Mouse (Mus musculus): Measurements from ENCODE around the gene Sdhd. TPM values are rescaled to one million over a fixed set of nuclear protein-coding genes. Genes with fewer than 3 reads are reported as not detected.

The Sdhd gene
- polyA plus RNA-seq, 1 experiment from 2014 or later = 414 TPM

DNA sequence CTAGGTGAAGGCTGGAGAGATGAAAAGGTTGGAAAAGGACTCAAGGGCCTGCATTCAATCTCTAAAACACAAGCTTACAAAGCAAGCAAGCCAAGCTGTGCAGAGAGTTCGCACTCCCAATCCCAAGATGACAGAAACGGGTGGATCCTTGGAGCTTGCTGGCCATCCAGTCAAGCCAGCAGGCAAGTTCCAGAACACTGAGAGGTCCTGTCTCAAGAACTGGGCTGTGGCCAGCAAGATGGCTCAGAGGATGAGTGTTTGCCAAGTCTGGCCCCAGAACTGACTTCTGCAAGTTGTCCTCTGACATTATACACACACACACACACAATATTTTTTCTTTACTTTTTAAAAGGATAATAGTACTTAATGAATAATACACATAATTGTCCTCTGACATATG, 35.7 kb downstream of the Sdhd start:
- no peaks in the 10 kb centered on the region for H3K9me3 ChIP-seq (ENCODE audit: control insufficient read depth, low read length)
- DNase-seq (ENCODE audit: low spot score) = no peak
- no peak overlapping the region for H3K4me3 ChIP-seq (ENCODE audit: low read depth, low read length)
- H3K27ac ChIP-seq (ENCODE audit: low read depth) = no peak overlapping the region
- no peaks in the 10 kb centered on the region for H3K4me1 ChIP-seq (replicated peaks; ENCODE audit: control insufficient read depth, insufficient read depth, low read length)
- no peaks in the 10 kb centered on the region for H3K27me3 ChIP-seq (replicated peaks; ENCODE audit: control insufficient read depth, insufficient read depth, low read length)
- no peak overlapping the region for H3K9ac ChIP-seq (ENCODE audit: low read length)
- 85% methylated on average over 2 of the region's 2 CpGs for whole genome bisulfite sequencing
- ATAC-seq (replicated peaks; ENCODE audit: low FRiP score, low TSS enrichment, low read depth) = no peak
- H3K36me3 ChIP-seq (ENCODE audit: control insufficient read depth, insufficient read depth, low read length) = no peaks in the 10 kb centered on the region
- no peak overlapping the region for H3K4me2 ChIP-seq (ENCODE audit: low read length)

- 85% methylated on average over 4 of the region's 4 CpGs for WGBS
These were observed 36.2 kb downstream of the Sdhd start for GRCm38 (mm10) chr9:50567372-50567771.

DNA sequence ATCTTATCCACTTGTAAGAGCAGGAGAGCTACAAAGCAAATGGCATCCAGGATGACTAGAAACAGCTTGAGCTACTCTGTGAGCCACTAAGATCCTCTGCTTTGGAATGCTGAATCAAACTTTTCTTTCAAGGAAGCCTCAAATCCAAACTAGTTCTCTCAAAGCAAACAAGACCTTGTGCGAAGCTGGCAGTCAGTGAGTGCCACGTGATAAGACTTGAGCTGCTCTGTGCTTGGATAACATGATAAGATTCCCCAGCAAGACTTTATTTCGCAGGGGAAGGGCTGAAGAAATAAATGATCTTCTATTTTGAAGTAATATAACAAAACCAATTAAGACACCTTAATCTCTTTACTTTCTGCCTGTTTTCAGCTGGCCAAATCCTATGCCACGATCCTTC, 37.7 kb downstream of the Sdhd start:
- ATAC-seq (replicated peaks; ENCODE audit: low FRiP score, low TSS enrichment, low read depth) (no peak), DNase-seq (ENCODE audit: low spot score) (no peak)
- WGBS = 59% methylated on average over 4 of the region's 4 CpGs
- no peaks in the 10 kb centered on the region for H3K9me3 ChIP-seq (ENCODE audit: control insufficient read depth, low read length)
- H3K4me3 ChIP-seq (ENCODE audit: low read depth, low read length) = no peak overlapping the region
- no peaks in the 10 kb centered on the region for H3K4me1 ChIP-seq (replicated peaks; ENCODE audit: control insufficient read depth, insufficient read depth, low read length)
- H3K36me3 ChIP-seq (ENCODE audit: control insufficient read depth, insufficient read depth, low read length) = no peaks in the 10 kb centered on the region
- H3K27me3 ChIP-seq (replicated peaks; ENCODE audit: control insufficient read depth, insufficient read depth, low read length) = no peaks in the 10 kb centered on the region
- H3K27ac ChIP-seq (ENCODE audit: low read depth) = no peak overlapping the region
- H3K9ac ChIP-seq (ENCODE audit: low read length) = no peak overlapping the region
- no peak overlapping the region for H3K4me2 ChIP-seq (ENCODE audit: low read length)

More at GRCm38 (mm10) chr9:50567372-50567771, 36.2 kb downstream of the Sdhd start:
- Histone ChIP-seq H3K4me1 (replicated peaks; ENCODE audit: control insufficient read depth, insufficient read depth, low read length) (no peaks in the 10 kb centered on the region), H3K4me3 (ENCODE audit: low read depth, low read length) (no peak overlapping the region), H3K9ac (ENCODE audit: low read length) (no peak overlapping the region), H3K27ac (ENCODE audit: low read depth) (no peak overlapping the region), H3K9me3 (ENCODE audit: control insufficient read depth, low read length) (no peaks in the 10 kb centered on the region), H3K27me3 (replicated peaks; ENCODE audit: control insufficient read depth, insufficient read depth, low read length) (no peaks in the 10 kb centered on the region), H3K4me2 (ENCODE audit: low read length) (no peak overlapping the region), H3K36me3 (ENCODE audit: control insufficient read depth, insufficient read depth, low read length) (no peaks in the 10 kb centered on the region)
- no peak for ATAC-seq (replicated peaks; ENCODE audit: low FRiP score, low TSS enrichment, low read depth)
- DNase-seq (ENCODE audit: low spot score) = no peak

DNA sequence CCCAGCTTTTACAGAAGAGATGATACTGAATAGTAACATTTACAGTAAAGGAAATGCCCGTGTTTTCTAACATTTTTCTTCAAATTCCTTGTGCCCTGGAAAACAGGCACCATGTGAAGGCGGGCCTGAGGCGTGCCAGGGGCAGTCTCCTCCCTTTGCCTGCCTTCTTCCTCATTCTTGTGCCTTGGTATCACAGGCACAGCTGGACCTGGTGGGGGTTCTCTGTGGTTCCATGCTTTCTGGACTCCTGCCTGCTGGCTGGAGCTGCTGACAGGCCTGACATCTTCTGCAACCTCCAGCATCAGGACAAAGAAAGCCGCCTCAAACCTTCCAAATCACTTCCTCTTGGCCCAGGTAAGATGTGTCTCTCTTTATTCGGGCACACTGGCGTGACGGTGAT, 38.4 kb downstream of the Sdhd start:
- no peak overlapping the region for H3K4me2 ChIP-seq (ENCODE audit: low read length)
- no peaks in the 10 kb centered on the region for H3K27me3 ChIP-seq (replicated peaks; ENCODE audit: control insufficient read depth, insufficient read depth, low read length)
- H3K9me3 ChIP-seq (ENCODE audit: control insufficient read depth, low read length) = no peaks in the 10 kb centered on the region
- ATAC-seq (replicated peaks; ENCODE audit: low FRiP score, low TSS enrichment, low read depth) (no peak), DNase-seq (ENCODE audit: low spot score) (no peak)
- no peaks in the 10 kb centered on the region for H3K36me3 ChIP-seq (ENCODE audit: control insufficient read depth, insufficient read depth, low read length)
- no peaks in the 10 kb centered on the region for H3K4me1 ChIP-seq (replicated peaks; ENCODE audit: control insufficient read depth, insufficient read depth, low read length)
- H3K9ac ChIP-seq (ENCODE audit: low read length) = no peak overlapping the region
- no peak overlapping the region for H3K27ac ChIP-seq (ENCODE audit: low read depth)
- no peak overlapping the region for H3K4me3 ChIP-seq (ENCODE audit: low read depth, low read length)
- WGBS = 79% methylated on average over 7 of the region's 7 CpGs

DNA sequence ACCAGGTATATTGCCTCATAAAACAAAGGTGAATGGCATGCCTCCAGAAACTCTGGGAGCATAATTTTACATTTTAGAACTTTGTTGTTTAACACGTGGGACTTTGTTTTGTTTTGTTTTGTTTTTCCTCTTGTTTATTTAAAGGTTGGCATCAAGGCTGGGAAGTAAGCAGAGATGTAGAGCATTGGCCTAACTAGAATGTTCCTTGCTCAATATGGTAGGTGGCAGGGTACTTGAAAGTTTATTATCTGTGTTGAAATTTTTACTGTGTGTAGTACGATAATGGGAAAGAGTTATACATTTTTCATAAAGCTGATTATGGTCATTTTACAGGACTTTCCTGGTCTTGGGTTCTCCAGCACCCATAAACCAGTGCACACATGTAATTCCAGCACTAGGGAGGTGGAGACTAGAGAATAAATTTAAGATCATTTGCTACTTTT, 41.7 kb downstream of the Sdhd start:
- WGBS = 78% methylated on average over 2 of the region's 2 CpGs
- Histone ChIP-seq H3K4me1 (replicated peaks; ENCODE audit: control insufficient read depth, insufficient read depth, low read length) (no peaks in the 10 kb centered on the region), H3K27ac (ENCODE audit: low read depth) (no peak overlapping the region), H3K4me2 (ENCODE audit: low read length) (no peak overlapping the region), H3K9ac (ENCODE audit: low read length) (no peak overlapping the region), H3K4me3 (ENCODE audit: low read depth, low read length) (no peak overlapping the region), H3K27me3 (replicated peaks; ENCODE audit: control insufficient read depth, insufficient read depth, low read length) (no peaks in the 10 kb centered on the region), H3K9me3 (ENCODE audit: control insufficient read depth, low read length) (no peaks in the 10 kb centered on the region), H3K36me3 (ENCODE audit: control insufficient read depth, insufficient read depth, low read length) (no peaks in the 10 kb centered on the region)
- DNase-seq (ENCODE audit: low spot score) (no peak), ATAC-seq (replicated peaks; ENCODE audit: low FRiP score, low TSS enrichment, low read depth) (no peak)

- Histone ChIP-seq H3K4me2 (ENCODE audit: low read length) (no peak within 1 kb of the TSS), H3K27ac (ENCODE audit: low read depth) (no peak within 1 kb of the TSS), H3K36me3 (ENCODE audit: control insufficient read depth, insufficient read depth, low read length) (no peaks in the 10 kb centered on the region), H3K4me1 (replicated peaks; ENCODE audit: control insufficient read depth, insufficient read depth, low read length) (no peaks in the 10 kb centered on the region), H3K4me3 (ENCODE audit: low read depth, low read length) (no peak within 1 kb of the TSS), H3K27me3 (replicated peaks; ENCODE audit: control insufficient read depth, insufficient read depth, low read length) (no peaks in the 10 kb centered on the region), H3K9me3 (ENCODE audit: control insufficient read depth, low read length) (no peaks in the 10 kb centered on the region), H3K9ac (ENCODE audit: low read length) (no peak within 1 kb of the TSS)
- ATAC-seq (replicated peaks; ENCODE audit: low FRiP score, low TSS enrichment, low read depth) (no peak), DNase-seq (ENCODE audit: low spot score) (no peak)
- 84% methylated on average over 38 of the region's 38 CpGs for WGBS
These were observed 42.3 kb downstream of the Sdhd start, which contains the start of gene Tex12 for GRCm38 (mm10) chr9:50561145-50561917. Gene Tex12 (minus strand): TSS chr9:50561325.

GRCm38 (mm10) chr9:50555094-50555446, 48.5 kb downstream of the Sdhd start, which contains the start of gene Bco2:
Gene Bco2 (minus strand): TSS chr9:50555181.
- Histone ChIP-seq H3K4me1 (replicated peaks; ENCODE audit: control insufficient read depth, insufficient read depth, low read length) (no peaks in the 10 kb centered on the region), H3K27ac (ENCODE audit: low read depth) (peak within 1 kb of the TSS; percentile 4; the same call in 1 of the 2 replicates), H3K9ac (ENCODE audit: low read length) (no peak within 1 kb of the TSS), H3K4me2 (ENCODE audit: low read length) (peak within 1 kb of the TSS; percentile 32; the same call in 1 of the 2 replicates), H3K36me3 (ENCODE audit: control insufficient read depth, insufficient read depth, low read length) (no peaks in the 10 kb centered on the region), H3K27me3 (replicated peaks; ENCODE audit: control insufficient read depth, insufficient read depth, low read length) (no peaks in the 10 kb centered on the region), H3K4me3 (ENCODE audit: low read depth, low read length) (no peak within 1 kb of the TSS), H3K9me3 (ENCODE audit: control insufficient read depth, low read length) (no peaks in the 10 kb centered on the region)
- WGBS = 38% methylated on average over 2 of the region's 2 CpGs
- DNase-seq (ENCODE audit: low spot score) = no peak
- no peak for ATAC-seq (replicated peaks; ENCODE audit: low FRiP score, low TSS enrichment, low read depth)

DNA sequence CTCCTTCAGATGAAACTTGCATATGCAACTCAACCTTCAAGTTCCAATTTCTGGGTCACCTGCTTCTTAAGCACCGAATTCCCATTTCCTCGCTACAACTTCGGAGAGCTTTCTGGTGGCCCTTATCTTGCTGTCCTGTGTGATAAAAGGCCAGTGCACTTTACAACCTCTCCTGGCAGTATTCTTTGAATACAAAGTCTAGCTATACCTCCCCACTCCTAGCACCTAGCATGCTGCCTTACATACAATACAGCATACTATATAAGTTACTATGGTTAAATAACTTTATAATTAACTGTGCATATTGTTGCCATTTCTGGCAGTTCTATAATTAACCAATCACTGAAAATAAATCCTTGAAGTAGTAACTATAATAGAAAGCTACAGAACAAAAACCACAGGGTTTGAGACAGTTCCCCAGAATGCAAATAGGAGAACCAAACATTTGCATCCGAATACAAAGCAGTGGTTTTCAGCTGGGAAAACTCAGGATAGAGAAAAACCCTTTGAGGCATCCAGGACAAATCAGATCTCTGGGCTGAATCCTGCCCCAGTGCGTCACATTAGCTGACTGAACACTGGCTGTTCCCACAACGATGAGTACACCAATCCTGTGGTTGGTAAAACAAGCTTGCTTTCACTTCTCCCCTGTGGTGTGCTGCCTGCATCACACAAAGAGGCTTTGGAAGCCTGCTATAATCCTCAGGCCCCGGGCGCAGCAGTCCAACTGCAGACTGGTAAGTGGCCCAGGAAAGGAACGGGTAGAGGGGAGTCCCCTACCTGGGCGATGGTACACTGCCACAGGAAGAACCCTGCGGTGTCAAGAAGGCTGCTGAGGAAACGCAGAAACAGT, 49.1 kb downstream of the Sdhd start, which contains the start of gene Il18:
Gene Il18, plus strand, starts transcription at position 587 of the 853 bp plus-strand sequence.
- H3K9ac ChIP-seq (ENCODE audit: low read length) = no peak within 1 kb of the TSS

More for the DNA sequence above, 49.1 kb downstream of the Sdhd start, which contains the start of gene Il18:
- no peaks in the 10 kb centered on the region for H3K4me1 ChIP-seq (replicated peaks; ENCODE audit: control insufficient read depth, insufficient read depth, low read length)
- peak within 1 kb of the TSS; percentile 4; the same call in 1 of the 2 replicates for H3K27ac ChIP-seq (ENCODE audit: low read depth)
- H3K4me3 ChIP-seq (ENCODE audit: low read depth, low read length) = no peak within 1 kb of the TSS
- H3K27me3 ChIP-seq (replicated peaks; ENCODE audit: control insufficient read depth, insufficient read depth, low read length) = no peaks in the 10 kb centered on the region
- H3K9me3 ChIP-seq (ENCODE audit: control insufficient read depth, low read length) = no peaks in the 10 kb centered on the region
- H3K36me3 ChIP-seq (ENCODE audit: control insufficient read depth, insufficient read depth, low read length) = no peaks in the 10 kb centered on the region
- 28% methylated on average over 12 of the region's 12 CpGs for WGBS
- DNase-seq (ENCODE audit: low spot score) = peak; percentile 56
- H3K4me2 ChIP-seq (ENCODE audit: low read length) = peak within 1 kb of the TSS; percentile 32; the same call in 1 of the 2 replicates
- ATAC-seq (replicated peaks; ENCODE audit: low FRiP score, low TSS enrichment, low read depth) = no peak
